Mouse (Mus musculus): ENCODE measurements around the gene Ctcfl. TPM values are rescaled to one million over a fixed set of nuclear protein-coding genes. Genes with fewer than 3 reads are reported as not detected.

The Ctcfl gene
- polyA plus RNA-seq, 1 experiment from 2014 or later, result 0.94 TPM

GRCm38 (mm10) chr2:173044198-173044970 lies 74.9 kb downstream of the Ctcfl start:
- H3K4me3 ChIP-seq, result no peak overlapping the region
- no peaks in the 10 kb centered on the region for H3K27me3 ChIP-seq
- H3K4me1 ChIP-seq (replicated peaks), result peaks cover 53% of the 10 kb centered on the region
- H3K9ac ChIP-seq, result no peak overlapping the region
- WGBS, result 60% methylated on average over 18 of the region's 18 CpGs
- no peaks in the 10 kb centered on the region for H3K9me3 ChIP-seq (replicated peaks)
- H3K36me3 ChIP-seq, result no peaks in the 10 kb centered on the region
- ATAC-seq (replicated peaks; ENCODE audit: insufficient number of reproducible peaks, insufficient read depth, low FRiP score, low read depth), result peak; percentile 20; the same call in 1 of the 2 replicates
- peak overlapping the region; percentile 62 for H3K27ac ChIP-seq
- no peak overlapping the region for H3K4me2 ChIP-seq

Other genes with a start within 250 kb of the Ctcfl start
- gene Bmp7, start 179.2 kb downstream of the Ctcfl start, polyA plus RNA-seq (2015; fragmentation: Nextera tagmentation; extraction: Ambion mirVana), result 31.3 and 35.1 TPM in 2 replicates
- 0.74 TPM in 1 of 2 replicates, not detected in the other for gene Spo11, start 141.8 kb downstream of the Ctcfl start, polyA plus RNA-seq (2015; fragmentation: Nextera tagmentation; extraction: Ambion mirVana)
- 84.8 and 96.2 TPM in 2 replicates for gene Rae1, start 119.4 kb downstream of the Ctcfl start, polyA plus RNA-seq (2015; fragmentation: Nextera tagmentation; extraction: Ambion mirVana)
- 108 and 120 TPM in 2 replicates for gene Rbm38, start 99.0 kb downstream of the Ctcfl start, polyA plus RNA-seq (2015; fragmentation: Nextera tagmentation; extraction: Ambion mirVana)
- gene Pck1, start 33.5 kb upstream of the Ctcfl start, polyA plus RNA-seq (2015; fragmentation: Nextera tagmentation; extraction: Ambion mirVana), result 0.10 and 0.16 TPM in 2 replicates
- 0.68 and 2.3 TPM in 2 replicates for gene Zbp1, start 99.4 kb upstream of the Ctcfl start, polyA plus RNA-seq (2015; fragmentation: Nextera tagmentation; extraction: Ambion mirVana)
- gene Pmepa1, start 157.0 kb upstream of the Ctcfl start, polyA plus RNA-seq (2015; fragmentation: Nextera tagmentation; extraction: Ambion mirVana), result 4.6 and 5.1 TPM in 2 replicates